Mouse (Mus musculus) heart, embryonic 11.5 days (tissue): ENCODE data around the gene BC025920. TPM values are rescaled to one million over a fixed set of nuclear protein-coding genes. Genes with fewer than 3 reads are reported as not detected.

Source experiments
- ATAC-seq: fragments of 200-750 bp; cut with Nextera tagmentation; replicated peaks from 2 replicates; pipeline ENCODE4 v1.8.0; 2017; ENCODE audit warnings: moderate library complexity; ENCODE audit not compliant: insufficient number of reproducible peaks, low FRiP score, low TSS enrichment
- H3K27ac ChIP-seq: fragments of 300-500 bp; sonication (generic); 2 replicates; pipeline ENCODE4 v1.5.1; 2014; ENCODE audit warnings: mild to moderate bottlenecking, low read depth, low read length
- H3K27me3 ChIP-seq: fragments of 300-500 bp; sonication (generic); 2 replicates; pipeline ENCODE4 v1.6.1; 2014; ENCODE audit warnings: mild to moderate bottlenecking, low read length, mixed read lengths; ENCODE audit not compliant: control insufficient read depth, insufficient read depth
- H3K36me3 ChIP-seq: fragments of 300-500 bp; sonication (generic); 2 replicates; pipeline ENCODE4 v1.6.1; 2014; ENCODE audit warnings: mild to moderate bottlenecking, low read length, moderate library complexity, mixed read lengths; ENCODE audit not compliant: control insufficient read depth, insufficient read depth
- H3K4me1 ChIP-seq: fragments of 300-500 bp; sonication (generic); 2 replicates; pipeline ENCODE4 v1.6.1; 2014; ENCODE audit warnings: low read length; ENCODE audit not compliant: control insufficient read depth, insufficient read depth
- H3K4me2 ChIP-seq: fragments of 300-500 bp; sonication (generic); 2 replicates; pipeline ENCODE4 v1.6.1; 2014; ENCODE audit warnings: mild to moderate bottlenecking, moderate library complexity
- H3K4me3 ChIP-seq: fragments of 300-500 bp; sonication (generic); 2 replicates; pipeline ENCODE4 v1.5.1; 2014; ENCODE audit warnings: low read depth, low read length
- H3K9ac ChIP-seq: fragments of 300-500 bp; sonication (generic); 2 replicates; pipeline ENCODE4 v1.6.1; 2014; ENCODE audit warnings: mild to moderate bottlenecking, low read depth, low read length, moderate library complexity
- H3K9me3 ChIP-seq: fragments of 300-500 bp; sonication (generic); replicated peaks from 2 replicates; pipeline ENCODE4 v1.6.1; 2016; ENCODE audit warnings: low read length; ENCODE audit not compliant: control insufficient read depth
- WGBS: fragments of 180-500 bp; shearing (Covaris S2); extraction: QIAGEN DNeasy Blood & Tissue Kit; methylation state at CpG from one replicate; pipeline ENCODE4 v1.1.7; 2014; ENCODE audit not compliant: insufficient replicate concordance; 5-methylcytosine and 5-hydroxymethylcytosine counted together
- polyA plus RNA-seq: library from polyadenylated mRNA; unstranded; fragments of >200 nt; fragmentation: Nextera tagmentation; extraction: Ambion mirVana; gene quantifications from 2 replicates; pipeline ENCODE4 v1.2.1, GENCODE M21; 2014

Gene BC025920
- polyA plus RNA-seq, 1 experiment from 2014 or later = 0.63 TPM

DNA sequence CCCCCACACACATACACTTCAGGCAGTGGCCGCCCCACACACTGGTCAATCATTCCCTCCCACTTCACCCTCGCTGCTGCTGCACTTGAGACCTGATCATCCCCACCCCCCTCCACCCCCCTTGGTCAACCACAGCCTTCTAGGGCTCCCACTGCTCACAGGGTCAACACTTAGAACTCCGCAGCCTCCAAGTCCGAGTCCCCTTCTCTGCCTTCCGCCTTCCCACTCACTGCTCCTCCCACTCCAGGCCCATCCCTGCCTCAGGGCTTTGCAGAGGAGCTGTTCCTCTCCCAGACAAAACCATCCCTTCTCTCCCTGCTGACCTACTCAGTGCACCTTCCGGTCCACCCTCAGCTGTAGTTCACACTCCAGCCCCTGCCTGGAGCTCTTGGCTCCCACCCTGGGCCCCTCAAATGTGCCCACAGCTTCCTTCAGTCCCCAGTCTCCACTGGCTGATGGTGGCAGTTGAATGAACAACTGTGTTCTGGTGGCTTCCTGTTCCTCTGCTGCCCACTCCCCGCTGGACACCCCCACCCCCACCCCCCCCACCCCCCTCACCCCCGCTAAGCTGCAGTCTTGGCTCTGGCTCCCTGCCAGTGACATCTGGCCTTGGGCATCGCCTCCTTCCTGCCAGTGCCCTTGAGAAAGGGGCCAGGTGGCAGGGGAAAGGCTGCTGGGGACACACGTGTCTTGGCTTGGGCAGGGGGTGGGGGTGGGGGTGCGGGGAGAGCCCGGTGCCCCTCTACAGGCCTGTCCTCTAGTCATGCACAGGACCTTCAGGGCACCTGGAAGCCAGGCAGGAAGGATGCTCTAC is 8.7 kb upstream of the BC025920 start:
- WGBS = 3% methylated on average over 9 of the region's 12 CpGs

DNA sequence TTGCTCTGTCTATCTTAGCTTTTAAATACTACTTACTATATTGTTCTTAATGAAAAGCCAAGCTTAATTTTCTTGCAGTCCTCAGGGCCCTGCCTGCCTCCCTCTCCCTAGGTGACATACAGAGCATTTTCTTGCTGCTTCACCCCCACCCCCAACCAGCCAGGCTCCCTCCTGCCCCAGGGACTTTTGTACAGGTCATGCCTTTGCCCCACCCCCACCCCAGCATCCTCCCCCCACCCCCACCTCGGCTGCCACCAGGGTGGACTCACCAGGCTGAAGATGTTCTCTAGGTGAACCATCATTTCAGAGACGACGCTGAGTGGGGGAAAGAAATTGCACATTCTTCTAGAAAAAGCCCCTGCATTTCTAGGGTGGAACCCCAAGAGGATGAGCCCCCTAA is 7.7 kb upstream of the BC025920 start:
- no peak overlapping the region for H3K9ac ChIP-seq
- H3K4me1 ChIP-seq = peaks cover 43% of the 10 kb centered on the region
- no peak overlapping the region for H3K4me2 ChIP-seq
- WGBS = 49% methylated on average over 3 of the region's 3 CpGs
- H3K27me3 ChIP-seq = peaks cover 14% of the 10 kb centered on the region
- ATAC-seq = no peak
- no peaks in the 10 kb centered on the region for H3K36me3 ChIP-seq
- H3K9me3 ChIP-seq = no peaks in the 10 kb centered on the region
- no peak overlapping the region for H3K4me3 ChIP-seq
- no peak overlapping the region for H3K27ac ChIP-seq

More for the DNA sequence above, 8.7 kb upstream of the BC025920 start:
- ATAC-seq = no peak; the same call in 1 of the 2 replicates
- peaks cover 16% of the 10 kb centered on the region for H3K27me3 ChIP-seq
- no peaks in the 10 kb centered on the region for H3K9me3 ChIP-seq
- H3K4me1 ChIP-seq = peaks cover 40% of the 10 kb centered on the region
- H3K36me3 ChIP-seq = no peaks in the 10 kb centered on the region
- peak overlapping the region; percentile 69 for H3K4me2 ChIP-seq
- H3K4me3 ChIP-seq = peak overlapping the region; percentile 25
- peak overlapping the region; percentile 67 for H3K27ac ChIP-seq
- peak overlapping the region; percentile 67 for H3K9ac ChIP-seq

DNA sequence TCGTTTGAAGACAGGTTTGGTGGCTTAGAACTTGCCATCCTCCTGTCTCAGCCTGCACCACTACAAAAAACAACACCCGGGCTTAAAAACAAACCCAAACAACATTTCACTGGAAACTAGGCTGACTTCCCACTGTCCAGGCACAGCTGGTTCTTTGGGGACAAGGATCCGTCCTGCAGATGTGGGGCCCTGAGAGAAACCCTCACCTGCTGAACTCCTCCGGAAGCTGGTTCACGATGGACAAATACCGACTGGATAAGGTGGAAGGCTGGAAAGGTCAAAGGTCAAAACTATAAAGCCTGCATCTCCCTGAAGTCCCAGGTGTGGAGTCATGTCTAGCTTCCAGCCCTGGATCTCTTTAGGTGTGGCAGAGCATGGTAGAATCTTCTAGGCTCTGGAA is 7.2 kb upstream of the BC025920 start:
- Histone ChIP-seq H3K4me3 (no peak overlapping the region), H3K9ac (no peak overlapping the region), H3K27ac (no peak overlapping the region), H3K4me2 (no peak overlapping the region), H3K4me1 (peaks cover 43% of the 10 kb centered on the region), H3K36me3 (no peaks in the 10 kb centered on the region), H3K27me3 (peaks cover 11% of the 10 kb centered on the region), H3K9me3 (no peaks in the 10 kb centered on the region)
- ATAC-seq = no peak
- 57% methylated on average over 6 of the region's 6 CpGs for WGBS

DNA sequence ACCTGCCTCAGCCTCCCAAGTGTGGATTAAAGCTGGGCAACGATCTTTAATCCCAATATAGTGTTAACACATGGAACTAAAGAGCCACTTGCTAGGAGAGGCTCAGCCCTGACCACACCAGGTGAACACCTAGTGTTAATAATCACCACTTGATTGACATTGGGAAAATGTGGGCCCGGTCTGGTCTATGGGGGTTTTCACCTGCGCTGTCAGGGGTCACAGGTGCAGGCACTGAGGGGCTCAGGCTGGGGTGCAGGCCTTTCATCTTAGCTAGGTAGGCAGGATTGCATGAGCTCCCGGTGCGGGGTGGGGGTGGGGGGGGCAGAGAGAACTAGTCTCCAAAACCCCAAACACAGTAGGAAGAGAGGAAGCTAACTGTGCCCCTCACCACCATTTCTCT is 6.4 kb upstream of the BC025920 start:
- H3K27me3 ChIP-seq = peaks cover 6% of the 10 kb centered on the region; the same call in 1 of the 2 replicates
- H3K9ac ChIP-seq = no peak overlapping the region
- H3K4me1 ChIP-seq = peaks cover 43% of the 10 kb centered on the region
- 72% methylated on average over 5 of the region's 5 CpGs for WGBS
- H3K9me3 ChIP-seq = no peaks in the 10 kb centered on the region
- no peak overlapping the region for H3K4me3 ChIP-seq
- no peak overlapping the region for H3K4me2 ChIP-seq
- ATAC-seq = no peak
- H3K27ac ChIP-seq = no peak overlapping the region
- H3K36me3 ChIP-seq = no peaks in the 10 kb centered on the region

DNA sequence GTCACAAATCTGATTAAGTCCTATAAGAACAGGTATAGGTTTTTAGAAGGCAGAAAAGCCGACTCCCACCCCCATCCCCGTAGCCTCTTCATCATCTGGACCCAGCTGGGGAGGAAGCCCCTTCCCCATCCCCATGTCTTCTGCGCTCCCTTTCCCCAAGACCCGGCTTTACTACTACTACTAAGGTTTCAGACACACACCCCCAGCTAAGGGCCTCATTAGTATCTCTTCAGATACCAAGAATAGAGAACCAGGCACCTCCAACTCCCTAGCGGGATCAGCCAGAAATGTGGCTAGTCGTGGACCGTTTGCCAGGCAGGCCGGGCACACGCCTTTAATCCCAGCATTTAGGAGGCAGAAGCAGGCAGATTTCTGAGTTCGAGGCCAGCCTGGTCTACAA is 6.0 kb upstream of the BC025920 start:
- H3K36me3 ChIP-seq = no peaks in the 10 kb centered on the region
- H3K4me1 ChIP-seq = peaks cover 46% of the 10 kb centered on the region
- H3K9ac ChIP-seq = no peak overlapping the region
- no peak for ATAC-seq
- no peak overlapping the region for H3K27ac ChIP-seq
- 40% methylated on average over 10 of the region's 10 CpGs for WGBS
- H3K4me3 ChIP-seq = no peak overlapping the region
- H3K27me3 ChIP-seq = peaks cover 6% of the 10 kb centered on the region; the same call in 1 of the 2 replicates
- H3K4me2 ChIP-seq = peak overlapping the region; percentile 63
- no peaks in the 10 kb centered on the region for H3K9me3 ChIP-seq

DNA sequence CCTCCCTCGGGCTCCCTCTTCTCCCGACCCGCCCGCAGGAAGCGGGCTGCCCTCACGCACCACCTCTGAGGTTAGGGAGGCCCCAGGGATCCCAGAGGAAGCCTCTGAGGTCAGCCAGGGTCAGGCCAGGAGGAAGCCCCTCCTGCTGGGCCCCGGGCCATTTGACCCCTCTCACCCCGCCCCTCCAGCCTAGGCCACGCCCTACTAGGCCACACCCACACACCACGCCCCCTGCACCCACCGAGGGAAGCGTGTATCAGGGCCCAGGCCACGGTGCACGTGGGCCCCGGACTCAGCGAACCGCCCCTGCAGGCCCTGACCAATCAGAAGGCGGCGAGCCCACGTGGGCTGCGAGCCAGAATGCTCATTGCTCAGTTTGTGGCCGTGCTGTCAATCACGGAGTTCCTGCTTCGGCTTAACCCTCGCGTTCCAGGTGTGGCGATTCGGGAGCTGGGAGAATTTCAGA is 5.3 kb upstream of the BC025920 start, which contains the start of gene Tle6:
Tle6 (minus strand) TSS at position 336 of the 466 bp plus-strand sequence.
- Histone ChIP-seq H3K36me3 (no peaks in the 10 kb centered on the region), H3K27me3 (no peaks in the 10 kb centered on the region), H3K4me3 (peak within 1 kb of the TSS; percentile 25), H3K9me3 (no peaks in the 10 kb centered on the region), H3K9ac (peak within 1 kb of the TSS; percentile 44; the same call in 1 of the 2 replicates), H3K27ac (no peak within 1 kb of the TSS), H3K4me2 (peak within 1 kb of the TSS; percentile 63), H3K4me1 (peaks cover 41% of the 10 kb centered on the region)
- ATAC-seq = peak; percentile 86
- under 1% methylated on average over 27 of the region's 28 CpGs for WGBS

DNA sequence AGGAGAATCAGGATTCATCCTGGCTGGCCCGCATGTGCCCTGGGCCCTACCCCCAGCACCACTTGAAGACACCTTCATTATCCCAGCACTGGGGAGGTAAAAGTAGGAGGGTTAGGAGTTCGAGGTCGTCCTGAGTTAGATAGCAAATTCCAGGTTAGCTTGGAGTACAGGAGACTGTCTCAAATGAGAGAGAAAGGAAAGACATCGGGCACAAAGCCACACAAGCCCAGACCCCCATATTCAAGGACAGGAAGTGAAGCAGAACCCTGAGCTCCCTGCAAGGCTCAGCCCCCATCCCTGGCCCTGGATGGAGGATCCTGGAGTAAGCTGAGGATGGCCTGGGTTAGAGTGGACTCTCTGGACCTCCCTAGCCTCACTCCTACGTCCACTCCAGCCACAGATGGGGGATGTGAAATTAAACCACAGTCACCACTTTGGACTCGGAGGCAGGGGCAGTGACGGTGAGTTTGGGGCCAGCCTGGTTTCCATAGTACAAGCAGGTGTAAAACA is 4.6 kb upstream of the BC025920 start:
- WGBS = 25% methylated on average over 7 of the region's 7 CpGs
- no peak for ATAC-seq
- Histone ChIP-seq H3K4me1 (peaks cover 34% of the 10 kb centered on the region), H3K27ac (no peak overlapping the region), H3K4me2 (peak overlapping the region; percentile 63), H3K27me3 (no peaks in the 10 kb centered on the region), H3K9me3 (no peaks in the 10 kb centered on the region), H3K9ac (peak overlapping the region; percentile 44; the same call in 1 of the 2 replicates), H3K36me3 (no peaks in the 10 kb centered on the region), H3K4me3 (peak overlapping the region; percentile 25)

DNA sequence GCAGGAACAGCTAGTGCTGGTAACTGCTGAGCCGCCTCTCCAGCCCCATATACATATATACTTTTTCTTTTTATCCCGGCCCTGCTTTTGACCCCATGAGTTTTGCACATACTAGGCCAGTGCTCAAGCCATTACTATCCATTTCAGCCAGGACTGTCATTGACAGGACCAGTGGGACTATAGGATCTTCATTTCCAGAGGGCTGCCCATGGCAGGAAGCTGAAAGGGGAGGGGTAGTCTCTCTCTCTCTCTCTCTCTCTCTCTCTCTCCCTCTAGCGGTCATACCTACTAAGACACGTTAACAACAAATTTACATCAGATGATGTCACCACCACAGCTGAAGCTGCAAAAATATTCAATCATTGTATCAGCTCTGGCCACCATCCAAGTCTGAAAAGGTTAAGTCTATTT is 3.3 kb upstream of the BC025920 start:
- 18% methylated on average over 4 of the region's 4 CpGs for WGBS
- Histone ChIP-seq H3K4me3 (no peak overlapping the region), H3K4me1 (peaks cover 21% of the 10 kb centered on the region), H3K27me3 (no peaks in the 10 kb centered on the region), H3K9ac (no peak overlapping the region), H3K27ac (no peak overlapping the region), H3K9me3 (no peaks in the 10 kb centered on the region), H3K4me2 (no peak overlapping the region), H3K36me3 (no peaks in the 10 kb centered on the region)
- no peak for ATAC-seq
